Mouse (Mus musculus) heart, postnatal 14 days (tissue): ENCODE measurements at regions not wholly inside any gene's neighbourhood (a gene's known extent, or its start where the extent isn't known, plus 50 kb on each side); places are given as distances from the start of the nearest gene placed in this dataset.
A peak's percentile ranks its signal among the peaks of the same experiment; 100 is the strongest.

Source experiments
- DNase-seq, 2 experiments: peaks; one replicate each; pipeline ENCODE4 v3.0.0; 2021 to 2022
- intact Hi-C: fragments of 180-260 bp; cut with DNase I; formaldehyde crosslinking; loops from one replicate; pipeline ENCODE4 v1.15.1; 2025

- DNase-seq = no peak
- intact Hi-C loops = loop anchor here (5.0 kb wide), 1 partner anchor 43 kb away; no protein-coding TSS in a partner anchor
Observed at GRCm38 (mm10) chr9:100404426-100404825, 82.2 kb downstream of the Il20rb start.

GRCm38 (mm10) chr9:100400366-100400765 is 86.2 kb downstream of the Il20rb start:
- peak; percentile 22 to 70 for DNase-seq
- intact Hi-C loops = loop anchor here (1.0 to 5.0 kb wide), 2 partner anchors 47 to 553 kb away; no protein-coding TSS in a partner anchor

- intact Hi-C loops = no loop called here
- no peak for DNase-seq
Observed at GRCm38 (mm10) chr9:100396340-100396910, 90.2 kb downstream of the Il20rb start.

GRCm38 (mm10) chr9:100395711-100396110 is 90.9 kb downstream of the Il20rb start:
- intact Hi-C loops = no loop called here
- peak; percentile 82 to 89 for DNase-seq

- intact Hi-C loops = no loop called here
- DNase-seq = no peak
Observed at GRCm38 (mm10) chr9:100394632-100395031, 92.0 kb downstream of the Il20rb start.

- intact Hi-C loops = no loop called here
Observed at GRCm38 (mm10) chr9:100394166-100394565, 92.4 kb downstream of the Il20rb start.

GRCm38 (mm10) chr9:100392262-100392661 is 94.3 kb downstream of the Il20rb start:
- intact Hi-C loops = no loop called here

More at GRCm38 (mm10) chr9:100394166-100394565, 92.4 kb downstream of the Il20rb start:
- DNase-seq = no peak

GRCm38 (mm10) chr9:100391566-100392213 is 94.9 kb downstream of the Il20rb start:
- intact Hi-C loops = no loop called here
- DNase-seq = no peak

More at GRCm38 (mm10) chr9:100392262-100392661, 94.3 kb downstream of the Il20rb start:
- DNase-seq = no peak

- intact Hi-C loops = no loop called here
- DNase-seq = no peak
Observed at GRCm38 (mm10) chr9:100388393-100388792, 98.2 kb downstream of the Il20rb start.

- DNase-seq = no peak
- intact Hi-C loops = no loop called here
Observed at GRCm38 (mm10) chr9:100387171-100387685, 99.4 kb downstream of the Il20rb start.

- intact Hi-C loops = loop anchor here (5.0 kb wide), 1 partner anchor 535 kb away; no protein-coding TSS in a partner anchor
- DNase-seq = peak; percentile 66 to 74
Observed at GRCm38 (mm10) chr9:100382492-100382891, 104.1 kb downstream of the Il20rb start.

- intact Hi-C loops = no loop called here
- DNase-seq = no peak
Observed at GRCm38 (mm10) chr9:100369921-100370320, 116.7 kb downstream of the Il20rb start.

- DNase-seq = no peak
- intact Hi-C loops = no loop called here
Observed at GRCm38 (mm10) chr9:100366816-100367215, 119.8 kb downstream of the Il20rb start.

GRCm38 (mm10) chr9:100359934-100360716 is 126.5 kb downstream of the Il20rb start:
- DNase-seq = peak in 1 of 2 experiments; percentile 12
- intact Hi-C loops = no loop called here

GRCm38 (mm10) chr9:100357553-100357952 is 129.0 kb downstream of the Il20rb start:
- no peak for DNase-seq
- intact Hi-C loops = no loop called here

- intact Hi-C loops = no loop called here
- no peak for DNase-seq
Observed at GRCm38 (mm10) chr9:100340796-100341195, 145.8 kb downstream of the Il20rb start.

- no peak for DNase-seq
- intact Hi-C loops = no loop called here
Observed at GRCm38 (mm10) chr9:100307765-100308164, 178.8 kb downstream of the Il20rb start.

- no peak for DNase-seq
- intact Hi-C loops = no loop called here
Observed at GRCm38 (mm10) chr9:100307364-100307763, 179.2 kb downstream of the Il20rb start.

GRCm38 (mm10) chr9:100303762-100304161 is 182.8 kb downstream of the Il20rb start:
- intact Hi-C loops = no loop called here
- DNase-seq = no peak

GRCm38 (mm10) chr9:100301613-100302012 is 185.0 kb downstream of the Il20rb start:
- intact Hi-C loops = no loop called here
- DNase-seq = no peak

GRCm38 (mm10) chr9:100277361-100277760 is 209.2 kb downstream of the Il20rb start:
- intact Hi-C loops = no loop called here
- DNase-seq = no peak
